Mouse (Mus musculus) olfactory bulb, adult 2 months (tissue): ENCODE results near the gene Wnt1.

Experiments
- CTCF ChIP-seq: fragments of 200-500 bp; IDR thresholded peaks from 2 replicates; pipeline ENCODE4 v1.5.1; 2012; ENCODE audit warnings: low read depth, mild to moderate bottlenecking, low read length, moderate library complexity; ENCODE audit not compliant: insufficient read depth
- POLR2A ChIP-seq: fragments of 200-500 bp; IDR thresholded peaks from 2 replicates; pipeline ENCODE4 v1.6.1; 2012; ENCODE audit warnings: mild to moderate bottlenecking, low read depth, low read length, moderate library complexity; ENCODE audit not compliant: insufficient read depth

DNA sequence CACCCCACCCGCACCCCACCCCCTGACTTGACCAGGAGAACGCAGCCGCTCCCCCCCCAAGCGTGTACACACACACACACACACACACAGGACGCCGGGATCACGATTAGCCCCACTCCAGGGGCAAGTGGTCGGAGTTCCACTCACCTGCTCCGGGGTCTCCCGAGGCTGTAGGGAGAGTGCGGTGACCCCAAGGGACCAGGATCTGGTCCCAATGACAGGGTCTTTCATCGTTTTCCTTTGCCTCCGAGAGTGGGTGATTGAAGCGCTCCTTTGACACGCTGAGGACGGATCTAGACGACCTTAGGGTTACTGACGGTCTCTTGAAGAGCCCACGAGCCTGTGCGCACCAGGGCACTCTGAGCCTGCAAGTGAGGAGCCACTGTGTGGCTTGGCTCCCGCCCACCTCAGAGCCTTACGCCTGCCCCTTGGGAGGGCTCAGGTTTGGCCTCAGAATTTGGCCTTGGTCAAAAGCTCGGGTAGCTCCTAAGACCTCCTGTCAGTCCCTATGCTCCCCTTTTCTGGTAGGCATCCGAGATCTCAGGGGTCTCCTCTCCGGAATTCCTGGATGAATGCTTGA lies 11.4 kb upstream of the Wnt1 start:
- TF ChIP-seq CTCF (no peak), POLR2A (no peak)
